Mouse (Mus musculus): Measurements from ENCODE around the gene Arf1.

- TF ChIP-seq GATA1 (IDR thresholded peaks at IDR 0.05; ENCODE audit: low read depth, low read length) (no peak), CHD1 (IDR thresholded peaks at IDR 0.05; ENCODE audit: low read depth, low read length) (no peak), POLR2A (IDR thresholded peaks at IDR 0.05; ENCODE audit: control insufficient read depth in 1 of 2, insufficient read depth in 1 of 2, low read depth in 1 of 2, low read length in 2 of 2, poor library complexity in 1 of 2) (no peak), USF1 (IDR thresholded peaks at IDR 0.05; ENCODE audit: low read depth, low read length) (no peak), EP300 (IDR thresholded peaks at IDR 0.05; ENCODE audit: low read depth in 1 of 2, low read length in 2 of 2) (no peak), CTCF (IDR thresholded peaks at IDR 0.05 in 2 of 3, conservative IDR thresholded peaks at IDR 0.05 in 1 of 3; ENCODE audit: control insufficient read depth in 1 of 3, insufficient read depth in 1 of 3, low read depth in 2 of 3, low read length in 3 of 3, poor library complexity in 1 of 3, severe bottlenecking in 1 of 3) (no peak), GABPA (IDR thresholded peaks at IDR 0.05; ENCODE audit: low read depth, low read length) (no peak), SMC3 (IDR thresholded peaks at IDR 0.05; ENCODE audit: low read depth, low read length) (no peak), MAX (IDR thresholded peaks at IDR 0.05; ENCODE audit: low read length) (no peak), USF2 (IDR thresholded peaks at IDR 0.05; ENCODE audit: borderline replicate concordance in 1 of 2, insufficient read depth in 1 of 2, low read depth in 1 of 2, low read length in 2 of 2) (no peak), POLR2AphosphoS5 (IDR thresholded peaks at IDR 0.05; ENCODE audit: borderline replicate concordance, low read depth, low read length) (no peak), TAL1 (IDR thresholded peaks at IDR 0.05; ENCODE audit: low read length) (no peak), JUND (IDR thresholded peaks at IDR 0.05; ENCODE audit: low read depth, low read length) (no peak), TBP (IDR thresholded peaks at IDR 0.05; ENCODE audit: low read depth, low read length) (no peak)
These were observed 15.8 kb upstream of the Arf1 start for GRCm38 (mm10) chr11:59243856-59244255.

All from MEL (cell line).